Mouse (Mus musculus): ENCODE measurements at regions not wholly inside any gene's neighbourhood (a gene's known extent, or its start where the extent isn't known, plus 50 kb on each side); places are given as distances from the start of the nearest gene placed in this dataset.

DNA sequence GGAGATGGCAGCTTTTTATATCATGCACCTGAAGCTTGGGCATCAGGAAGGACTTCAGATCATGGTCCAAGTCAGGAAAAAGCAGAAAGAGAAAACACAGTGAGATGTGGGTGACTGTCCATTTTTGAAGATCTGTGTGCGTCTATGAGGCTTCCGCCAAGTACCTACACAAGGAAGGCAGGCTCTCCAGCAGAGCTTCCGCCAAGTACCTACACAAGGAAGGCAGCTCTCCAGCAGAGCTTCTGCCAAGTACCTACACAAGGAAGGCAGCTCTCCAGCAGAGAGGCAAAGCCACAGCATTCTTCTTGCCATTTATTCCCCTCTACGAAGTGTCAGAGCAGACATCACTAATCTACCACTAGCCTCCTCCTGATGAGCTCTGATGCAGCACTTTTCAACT, 231.1 kb upstream of the Eif4g2 start:
- no peaks in the 10 kb centered on the region for H3K36me3 ChIP-seq (ENCODE audit: control insufficient read depth, insufficient read depth, low read length)

DNA sequence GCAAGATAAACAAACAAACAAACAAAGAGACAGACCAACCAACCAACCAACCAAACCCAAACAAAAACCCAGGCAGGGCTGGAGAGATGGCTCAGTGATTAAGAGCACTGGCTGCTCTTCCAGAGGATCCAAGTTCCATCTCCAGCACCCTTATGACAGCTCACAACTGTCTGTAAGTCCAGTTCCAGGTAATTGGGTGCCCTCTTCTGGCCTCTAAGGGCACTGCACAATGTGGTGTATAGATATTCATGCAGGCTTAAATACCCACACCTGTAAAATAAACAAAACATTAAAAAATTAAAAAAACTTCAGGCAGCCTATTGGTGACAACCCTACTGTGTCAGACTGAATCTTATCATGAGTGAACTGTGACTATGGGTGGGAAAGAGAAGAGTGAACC, 222.4 kb upstream of the Eif4g2 start:
- Histone ChIP-seq H3K9me3 (ENCODE audit: control insufficient read depth, low read length) (no peaks in the 10 kb centered on the region), H3K36me3 (ENCODE audit: control insufficient read depth, insufficient read depth, low read length) (no peaks in the 10 kb centered on the region), H3K4me3 (ENCODE audit: low read depth, low read length) (no peak overlapping the region), H3K9ac (ENCODE audit: low read length) (no peak overlapping the region), H3K4me2 (ENCODE audit: low read length) (no peak overlapping the region), H3K27me3 (replicated peaks; ENCODE audit: control insufficient read depth, insufficient read depth, low read length) (no peaks in the 10 kb centered on the region), H3K4me1 (replicated peaks; ENCODE audit: control insufficient read depth, insufficient read depth, low read length) (no peaks in the 10 kb centered on the region), H3K27ac (ENCODE audit: low read depth) (no peak overlapping the region)
- ATAC-seq (replicated peaks; ENCODE audit: low FRiP score, low TSS enrichment, low read depth) = no peak
- DNase-seq (ENCODE audit: low spot score) = no peak

More for the DNA sequence above, 231.1 kb upstream of the Eif4g2 start:
- H3K27me3 ChIP-seq (replicated peaks; ENCODE audit: control insufficient read depth, insufficient read depth, low read length) = no peaks in the 10 kb centered on the region
- 93% methylated on average over 4 of the region's 4 CpGs for WGBS
- H3K4me3 ChIP-seq (ENCODE audit: low read depth, low read length) = no peak overlapping the region
- no peak for DNase-seq (ENCODE audit: low spot score)
- no peak overlapping the region for H3K9ac ChIP-seq (ENCODE audit: low read length)
- H3K4me2 ChIP-seq (ENCODE audit: low read length) = no peak overlapping the region
- H3K4me1 ChIP-seq (replicated peaks; ENCODE audit: control insufficient read depth, insufficient read depth, low read length) = no peaks in the 10 kb centered on the region
- no peak overlapping the region for H3K27ac ChIP-seq (ENCODE audit: low read depth)
- no peak for ATAC-seq (replicated peaks; ENCODE audit: low FRiP score, low TSS enrichment, low read depth)
- no peaks in the 10 kb centered on the region for H3K9me3 ChIP-seq (ENCODE audit: control insufficient read depth, low read length)

DNA sequence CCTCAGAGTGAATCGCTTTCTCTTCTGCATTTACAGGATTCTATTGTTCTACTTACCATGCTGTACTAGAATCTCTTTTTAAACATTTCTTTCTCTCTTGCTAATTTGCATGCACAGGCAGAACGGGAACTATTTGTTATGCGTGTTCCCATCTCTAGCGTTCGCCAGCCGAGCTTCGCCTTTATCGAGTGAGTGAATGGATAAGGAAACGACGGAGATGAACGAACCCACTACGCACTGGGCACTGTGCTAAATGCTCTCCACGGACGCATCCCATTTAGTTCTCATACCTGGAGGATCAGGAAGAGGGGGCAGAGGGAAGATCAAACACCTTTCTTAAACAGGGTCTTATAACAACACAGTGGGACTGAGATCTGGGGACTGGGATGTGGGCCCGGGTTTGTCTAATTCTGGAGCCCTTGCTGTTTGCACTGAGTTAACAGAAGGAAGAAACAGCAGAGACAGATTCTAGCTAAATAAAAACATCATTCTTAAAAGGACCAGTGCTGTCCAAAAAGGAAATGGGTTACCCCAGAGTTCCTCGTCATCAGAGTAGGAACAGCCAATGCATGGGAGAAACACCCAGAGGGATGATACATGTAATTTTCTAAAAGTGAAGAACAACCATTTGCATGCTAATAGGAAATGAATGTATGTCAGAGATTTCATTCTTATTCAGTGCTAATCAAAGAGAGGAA, 219.1 kb upstream of the Eif4g2 start:
- no peaks in the 10 kb centered on the region for H3K4me1 ChIP-seq (replicated peaks; ENCODE audit: control insufficient read depth, insufficient read depth, low read length)
- 87% methylated on average over 16 of the region's 16 CpGs for WGBS
- no peaks in the 10 kb centered on the region for H3K9me3 ChIP-seq (ENCODE audit: control insufficient read depth, low read length)
- no peaks in the 10 kb centered on the region for H3K27me3 ChIP-seq (replicated peaks; ENCODE audit: control insufficient read depth, insufficient read depth, low read length)
- H3K27ac ChIP-seq (ENCODE audit: low read depth) = no peak overlapping the region
- ATAC-seq (replicated peaks; ENCODE audit: low FRiP score, low TSS enrichment, low read depth) (no peak), DNase-seq (ENCODE audit: low spot score) (no peak)
- no peak overlapping the region for H3K4me2 ChIP-seq (ENCODE audit: low read length)
- no peaks in the 10 kb centered on the region for H3K36me3 ChIP-seq (ENCODE audit: control insufficient read depth, insufficient read depth, low read length)
- H3K4me3 ChIP-seq (ENCODE audit: low read depth, low read length) = no peak overlapping the region
- H3K9ac ChIP-seq (ENCODE audit: low read length) = no peak overlapping the region

DNA sequence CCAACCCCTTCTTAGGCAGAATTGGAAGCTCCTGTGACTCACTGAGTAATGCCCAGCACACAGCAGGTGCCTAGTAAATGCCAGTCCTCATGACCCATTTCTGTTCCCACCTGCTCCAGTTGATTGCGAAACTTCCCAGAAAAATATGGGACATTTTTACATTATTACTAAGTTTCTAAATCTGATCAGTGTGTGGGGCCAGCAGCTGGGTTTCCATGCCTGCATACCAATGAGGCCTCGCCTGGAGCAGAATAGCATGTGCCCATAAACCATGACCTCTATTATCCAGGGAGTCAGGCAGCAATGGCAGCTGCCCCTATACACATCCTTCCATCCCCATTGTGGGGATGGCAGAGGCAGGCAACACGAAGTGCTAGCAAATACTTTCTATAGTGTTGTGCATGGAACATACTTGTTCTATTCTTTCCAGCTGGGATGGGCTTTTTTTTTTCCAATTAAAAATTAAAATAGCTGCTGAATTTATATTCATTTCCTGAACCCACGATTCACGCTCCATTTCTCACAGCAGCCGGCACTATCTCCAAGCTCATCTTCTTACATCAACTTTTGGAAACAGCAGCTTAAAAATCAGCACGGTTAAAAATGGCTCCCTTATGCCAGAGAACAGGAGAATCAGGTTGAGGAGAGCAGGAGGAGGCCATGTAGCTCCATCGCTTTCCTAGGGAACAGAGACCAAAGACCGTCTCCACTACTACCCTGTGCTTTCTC, 214.5 kb upstream of the Eif4g2 start:
- ATAC-seq (replicated peaks; ENCODE audit: low FRiP score, low TSS enrichment, low read depth) = no peak
- H3K27me3 ChIP-seq (replicated peaks; ENCODE audit: control insufficient read depth, insufficient read depth, low read length) = no peaks in the 10 kb centered on the region
- no peak overlapping the region for H3K4me2 ChIP-seq (ENCODE audit: low read length)
- WGBS = 84% methylated on average over 9 of the region's 9 CpGs
- no peaks in the 10 kb centered on the region for H3K9me3 ChIP-seq (ENCODE audit: control insufficient read depth, low read length)
- no peak overlapping the region for H3K9ac ChIP-seq (ENCODE audit: low read length)
- H3K4me1 ChIP-seq (replicated peaks; ENCODE audit: control insufficient read depth, insufficient read depth, low read length) = no peaks in the 10 kb centered on the region
- no peak overlapping the region for H3K4me3 ChIP-seq (ENCODE audit: low read depth, low read length)
- no peak overlapping the region for H3K27ac ChIP-seq (ENCODE audit: low read depth)
- H3K36me3 ChIP-seq (ENCODE audit: control insufficient read depth, insufficient read depth, low read length) = no peaks in the 10 kb centered on the region
- DNase-seq (ENCODE audit: low spot score) = no peak

DNA sequence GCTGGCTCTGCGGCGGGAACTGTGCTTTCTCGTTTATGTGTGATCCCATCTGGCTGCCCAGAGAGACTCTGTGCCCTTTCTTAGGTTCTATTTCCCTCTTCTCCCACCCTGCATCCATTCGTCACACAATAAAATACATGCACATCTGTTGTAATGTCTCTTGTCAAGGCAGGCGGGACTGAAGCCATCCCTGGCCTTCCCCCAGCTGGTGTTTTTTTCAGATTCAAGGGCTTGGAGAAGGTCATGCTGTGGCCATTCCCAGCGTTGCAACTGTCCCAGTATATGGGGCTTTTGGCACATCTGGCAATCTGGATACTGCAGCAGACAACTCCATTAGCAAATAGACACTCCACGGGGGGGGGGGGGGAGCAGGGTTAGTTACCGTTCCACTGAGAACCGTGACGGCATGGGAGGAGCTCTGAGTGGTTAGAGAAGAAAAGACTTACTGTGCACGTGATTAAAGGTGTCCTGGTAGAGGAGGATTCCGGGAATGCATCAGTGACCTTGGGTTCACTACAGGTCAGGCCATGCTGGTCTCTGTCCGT, 200.7 kb upstream of the Eif4g2 start:
- no peak overlapping the region for H3K4me2 ChIP-seq (ENCODE audit: low read length)
- DNase-seq (ENCODE audit: low spot score) (no peak), ATAC-seq (replicated peaks; ENCODE audit: low FRiP score, low TSS enrichment, low read depth) (no peak)
- H3K4me3 ChIP-seq (ENCODE audit: low read depth, low read length) = no peak overlapping the region
- WGBS = 49% methylated on average over 13 of the region's 13 CpGs
- no peaks in the 10 kb centered on the region for H3K9me3 ChIP-seq (ENCODE audit: control insufficient read depth, low read length)
- no peaks in the 10 kb centered on the region for H3K36me3 ChIP-seq (ENCODE audit: control insufficient read depth, insufficient read depth, low read length)
- H3K9ac ChIP-seq (ENCODE audit: low read length) = no peak overlapping the region
- no peak overlapping the region for H3K27ac ChIP-seq (ENCODE audit: low read depth)
- no peaks in the 10 kb centered on the region for H3K27me3 ChIP-seq (replicated peaks; ENCODE audit: control insufficient read depth, insufficient read depth, low read length)
- H3K4me1 ChIP-seq (replicated peaks; ENCODE audit: control insufficient read depth, insufficient read depth, low read length) = no peaks in the 10 kb centered on the region

DNA sequence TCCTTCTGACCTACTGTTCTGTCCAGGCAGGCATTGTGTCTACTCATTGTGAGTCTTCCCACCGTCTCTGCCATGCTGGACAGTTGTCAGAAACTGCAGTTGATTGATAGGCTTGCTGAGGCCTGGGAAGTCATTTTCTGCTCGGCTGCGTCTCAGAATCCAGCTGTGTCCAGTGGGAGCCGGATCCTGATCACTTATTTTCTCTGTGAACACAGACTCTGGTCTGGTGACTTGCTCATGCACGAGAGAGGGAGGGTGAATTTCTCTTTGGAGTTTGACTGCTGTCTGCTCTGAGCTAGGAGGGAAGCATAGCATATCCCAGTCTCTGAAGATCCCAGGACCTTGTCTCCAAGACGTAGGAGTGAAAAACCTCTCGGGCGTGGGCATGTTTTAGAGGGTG, 199.5 kb upstream of the Eif4g2 start:
- no peak for ATAC-seq (replicated peaks; ENCODE audit: low FRiP score, low TSS enrichment, low read depth)
- Histone ChIP-seq H3K4me1 (replicated peaks; ENCODE audit: control insufficient read depth, insufficient read depth, low read length) (no peaks in the 10 kb centered on the region), H3K4me3 (ENCODE audit: low read depth, low read length) (no peak overlapping the region), H3K36me3 (ENCODE audit: control insufficient read depth, insufficient read depth, low read length) (no peaks in the 10 kb centered on the region), H3K27ac (ENCODE audit: low read depth) (no peak overlapping the region), H3K4me2 (ENCODE audit: low read length) (no peak overlapping the region), H3K9me3 (ENCODE audit: control insufficient read depth, low read length) (no peaks in the 10 kb centered on the region), H3K9ac (ENCODE audit: low read length) (no peak overlapping the region), H3K27me3 (replicated peaks; ENCODE audit: control insufficient read depth, insufficient read depth, low read length) (no peaks in the 10 kb centered on the region)
- no peak for DNase-seq (ENCODE audit: low spot score)
- WGBS = 52% methylated on average over 8 of the region's 8 CpGs

DNA sequence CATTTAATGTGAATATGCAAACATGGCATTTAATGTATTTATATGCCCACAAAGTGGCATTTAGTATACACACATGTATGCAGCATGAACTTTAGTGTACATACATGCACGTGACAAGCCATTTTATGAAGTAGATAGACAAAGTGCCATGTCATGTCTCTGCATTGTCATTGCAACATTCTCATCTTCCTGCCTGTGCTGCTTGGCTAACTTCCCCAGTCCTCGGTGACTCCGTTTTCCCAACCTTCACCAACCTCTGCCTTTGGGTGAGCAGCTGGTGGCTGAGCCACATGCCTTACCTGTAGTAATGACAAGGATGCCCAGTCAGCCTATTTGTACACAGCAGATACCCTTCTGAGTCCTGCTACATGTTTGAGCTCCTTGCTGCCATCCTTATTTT, 194.9 kb upstream of the Eif4g2 start:
- 86% methylated on average over 3 of the region's 3 CpGs for WGBS
- no peaks in the 10 kb centered on the region for H3K9me3 ChIP-seq (ENCODE audit: control insufficient read depth, low read length)
- DNase-seq (ENCODE audit: low spot score) = no peak
- H3K27ac ChIP-seq (ENCODE audit: low read depth) = no peak overlapping the region
- no peaks in the 10 kb centered on the region for H3K27me3 ChIP-seq (replicated peaks; ENCODE audit: control insufficient read depth, insufficient read depth, low read length)
- H3K4me2 ChIP-seq (ENCODE audit: low read length) = no peak overlapping the region
- no peak overlapping the region for H3K9ac ChIP-seq (ENCODE audit: low read length)
- H3K4me3 ChIP-seq (ENCODE audit: low read depth, low read length) = no peak overlapping the region
- H3K36me3 ChIP-seq (ENCODE audit: control insufficient read depth, insufficient read depth, low read length) = no peaks in the 10 kb centered on the region
- no peak for ATAC-seq (replicated peaks; ENCODE audit: low FRiP score, low TSS enrichment, low read depth)
- no peaks in the 10 kb centered on the region for H3K4me1 ChIP-seq (replicated peaks; ENCODE audit: control insufficient read depth, insufficient read depth, low read length)

DNA sequence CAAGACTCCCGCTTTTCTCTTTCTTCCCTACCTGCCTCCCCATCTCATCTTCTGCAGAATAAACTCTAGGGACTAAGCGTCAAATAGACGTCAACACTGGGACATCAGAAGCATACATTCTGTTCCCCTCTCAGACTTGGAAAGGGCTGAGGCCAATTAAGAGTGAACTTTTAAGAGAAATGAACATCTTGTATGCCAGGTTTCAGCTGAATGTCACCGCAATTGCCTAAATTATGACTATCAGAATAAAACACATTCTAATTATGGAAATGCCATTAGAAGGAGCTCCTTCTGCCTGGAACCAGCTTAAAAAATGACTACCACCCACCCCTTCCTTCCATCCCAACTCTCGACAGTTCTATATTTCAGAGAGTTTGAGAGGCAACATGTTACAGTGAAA, 191.0 kb upstream of the Eif4g2 start:
- ATAC-seq (replicated peaks; ENCODE audit: low FRiP score, low TSS enrichment, low read depth) (no peak), DNase-seq (ENCODE audit: low spot score) (no peak)
- 95% methylated on average over 5 of the region's 5 CpGs for WGBS
- Histone ChIP-seq H3K27me3 (replicated peaks; ENCODE audit: control insufficient read depth, insufficient read depth, low read length) (no peaks in the 10 kb centered on the region), H3K36me3 (ENCODE audit: control insufficient read depth, insufficient read depth, low read length) (no peaks in the 10 kb centered on the region), H3K9ac (ENCODE audit: low read length) (no peak overlapping the region), H3K4me1 (replicated peaks; ENCODE audit: control insufficient read depth, insufficient read depth, low read length) (no peaks in the 10 kb centered on the region), H3K4me3 (ENCODE audit: low read depth, low read length) (no peak overlapping the region), H3K9me3 (ENCODE audit: control insufficient read depth, low read length) (no peaks in the 10 kb centered on the region), H3K4me2 (ENCODE audit: low read length) (no peak overlapping the region), H3K27ac (ENCODE audit: low read depth) (no peak overlapping the region)

DNA sequence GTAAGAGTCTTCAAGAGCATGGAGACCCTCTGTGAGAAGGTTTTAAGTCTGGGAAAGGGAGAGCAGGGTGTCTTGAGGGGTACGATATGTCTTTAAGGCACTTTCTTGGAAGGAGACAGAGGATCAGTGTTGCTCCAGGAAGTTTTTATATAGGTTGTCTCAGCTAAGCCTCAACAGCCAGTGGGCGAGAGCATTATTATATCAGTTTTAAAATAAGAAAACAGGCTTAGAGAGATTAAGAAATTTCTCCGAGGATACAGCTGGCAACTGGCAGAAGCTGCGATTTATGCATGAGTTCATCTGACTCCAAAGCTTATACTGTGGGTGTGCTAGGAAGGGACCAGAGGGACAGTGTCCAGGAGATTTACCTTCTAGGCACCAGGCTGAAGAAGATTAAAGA, 188.0 kb upstream of the Eif4g2 start:
- Histone ChIP-seq H3K9ac (ENCODE audit: low read length) (no peak overlapping the region), H3K27ac (ENCODE audit: low read depth) (no peak overlapping the region), H3K27me3 (replicated peaks; ENCODE audit: control insufficient read depth, insufficient read depth, low read length) (no peaks in the 10 kb centered on the region), H3K9me3 (ENCODE audit: control insufficient read depth, low read length) (no peaks in the 10 kb centered on the region), H3K4me1 (replicated peaks; ENCODE audit: control insufficient read depth, insufficient read depth, low read length) (no peaks in the 10 kb centered on the region), H3K36me3 (ENCODE audit: control insufficient read depth, insufficient read depth, low read length) (no peaks in the 10 kb centered on the region), H3K4me2 (ENCODE audit: low read length) (no peak overlapping the region), H3K4me3 (ENCODE audit: low read depth, low read length) (no peak overlapping the region)
- WGBS = 79% methylated on average over 4 of the region's 4 CpGs
- DNase-seq (ENCODE audit: low spot score) (no peak), ATAC-seq (replicated peaks; ENCODE audit: low FRiP score, low TSS enrichment, low read depth) (no peak)

All from intestine, embryonic 14.5 days (tissue).